Mouse (Mus musculus) left cerebral cortex, adult 2 months (tissue): ENCODE measurements around the gene Angptl7. TPM values are rescaled to one million over a fixed set of nuclear protein-coding genes. Genes with fewer than 3 reads are reported as not detected.

ENCODE experiments used
- DNase-seq, 2 experiments: peaks; one replicate each; pipeline ENCODE4 v3.0.0; 2021 to 2022; ENCODE audit warnings: low spot score in 2 of 2, mixed read lengths in 1 of 2; ENCODE audit errors: extremely low spot score in 1 of 2
- H3K27ac ChIP-seq: fragments of 200-600 bp; 2 replicates; pipeline ENCODE4 v1.8.1; 2022
- H3K4me3 ChIP-seq: fragments of 200-600 bp; 2 replicates; pipeline ENCODE4 v1.8.1; 2022
- CTCF ChIP-seq: fragments of 200-600 bp; IDR thresholded peaks from 2 replicates; pipeline ENCODE4 v1.8.1; 2022; ENCODE audit warnings: antibody characterized with exemption, mild to moderate bottlenecking, moderate library complexity
- intact Hi-C: fragments of 180-260 bp; cut with DNase I; formaldehyde crosslinking; loops from one replicate; pipeline ENCODE4 v1.15.1; 2025
- total RNA-seq, 2 experiments: library from RNA; stranded (reverse); gene quantifications; 2 replicates each; pipeline ENCODE4 v1.2.3; 2021

Angptl7 gene
- total RNA-seq, 2 experiments from 2014 or later, result 0.57 to 0.89 TPM

DNA sequence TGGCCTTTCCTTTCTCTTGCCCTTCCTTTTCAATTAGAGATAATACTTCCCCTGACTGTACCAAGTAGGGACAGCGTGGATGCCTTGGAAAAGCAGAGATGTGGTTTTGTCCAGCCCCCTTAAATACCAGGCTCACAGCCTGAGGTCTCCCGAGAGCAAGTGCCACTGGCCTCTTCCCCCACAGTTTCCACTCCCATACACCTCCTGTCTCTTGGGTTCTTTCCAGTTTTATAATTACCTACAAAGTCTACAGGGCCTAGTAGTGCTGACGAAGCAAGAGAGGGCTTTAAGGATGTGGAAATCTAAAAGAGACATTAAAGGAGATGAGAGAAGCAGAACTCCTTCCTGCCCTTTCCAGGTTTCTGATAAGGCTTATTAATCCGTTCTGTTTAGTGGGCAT, 17.5 kb upstream of the Angptl7 start:
- peak overlapping the region; percentile 34 for H3K27ac ChIP-seq
- TF ChIP-seq CTCF, result no peak
- no peak overlapping the region for H3K4me3 ChIP-seq
- DNase-seq, result no peak
- intact Hi-C loops, result no loop called here

DNA sequence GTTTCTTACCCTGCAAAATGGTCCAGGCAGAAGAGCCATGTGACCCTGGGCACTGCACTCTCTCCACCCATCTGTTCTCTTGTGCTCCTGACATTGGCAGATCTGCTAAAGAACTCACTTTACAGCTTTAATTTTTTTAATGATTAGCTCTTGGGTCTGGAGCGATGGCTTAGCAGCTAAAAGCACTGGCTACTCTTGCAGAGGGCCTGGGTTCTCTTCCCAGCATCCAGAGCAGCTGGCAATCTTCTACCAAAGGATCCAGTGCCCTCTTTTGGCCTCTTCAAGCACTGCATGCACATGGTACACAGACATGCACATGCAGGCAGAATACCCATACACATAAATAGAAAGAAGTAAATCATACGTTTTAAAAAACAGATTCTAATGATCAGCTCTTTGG, 15.1 kb upstream of the Angptl7 start:
- Histone ChIP-seq H3K4me3 (no peak overlapping the region), H3K27ac (no peak overlapping the region)
- DNase-seq, result no peak
- intact Hi-C loops, result no loop called here
- TF ChIP-seq CTCF, result peak; percentile 45

DNA sequence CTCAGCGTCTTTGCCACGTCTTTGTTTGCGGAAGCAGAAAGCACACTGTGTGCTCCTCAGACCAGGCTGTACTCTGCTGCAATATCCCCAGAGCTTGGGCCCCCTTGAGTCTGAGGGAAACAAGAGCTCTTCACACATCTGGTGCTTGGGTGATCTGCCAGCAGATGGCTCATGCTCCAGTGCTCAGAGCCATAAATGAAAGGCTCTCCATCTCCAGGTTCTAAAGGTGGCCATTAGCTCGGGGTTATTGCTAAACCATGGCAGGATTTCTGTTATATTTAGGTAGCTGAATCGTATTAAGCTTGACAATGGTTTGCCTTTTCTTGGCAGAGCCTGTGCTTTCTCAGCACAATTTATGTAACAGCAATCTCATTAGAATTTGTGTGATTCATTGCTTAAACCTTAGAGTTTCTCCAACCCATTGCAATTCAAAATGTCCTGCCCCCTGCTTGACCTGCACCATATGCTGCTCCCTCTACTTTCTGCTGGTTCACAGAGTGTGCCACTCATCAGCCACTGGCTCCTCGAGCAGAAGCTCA, 12.8 kb upstream of the Angptl7 start:
- Histone ChIP-seq H3K4me3 (no peak overlapping the region), H3K27ac (peak overlapping the region; percentile 16; the same call in 1 of the 2 replicates)
- TF ChIP-seq CTCF, result no peak
- intact Hi-C loops, result no loop called here
- peak in 1 of 2 experiments; percentile 31 for DNase-seq

DNA sequence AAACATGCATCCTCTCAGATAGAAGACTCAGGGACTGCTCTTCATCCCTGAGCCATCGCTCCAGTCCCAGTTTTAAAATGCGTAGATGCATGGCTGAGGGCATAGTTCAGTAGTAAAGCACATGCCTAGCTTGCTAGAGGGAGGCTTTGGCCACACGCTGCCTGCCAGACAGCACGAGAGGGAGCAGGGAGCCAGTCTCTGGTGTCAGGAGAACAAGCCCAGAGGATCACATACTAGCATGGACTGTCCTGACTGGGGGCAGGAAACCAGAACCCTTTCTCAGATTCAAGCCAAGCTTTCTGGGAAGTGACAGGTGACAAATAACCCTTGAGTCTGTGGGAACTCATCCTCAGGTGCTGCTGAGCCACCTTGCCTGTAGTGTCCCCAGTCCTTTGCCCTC, 11.1 kb upstream of the Angptl7 start:
- H3K4me3 ChIP-seq, result no peak overlapping the region
- TF ChIP-seq CTCF, result no peak
- no peak overlapping the region for H3K27ac ChIP-seq
- no peak for DNase-seq
- intact Hi-C loops, result no loop called here

DNA sequence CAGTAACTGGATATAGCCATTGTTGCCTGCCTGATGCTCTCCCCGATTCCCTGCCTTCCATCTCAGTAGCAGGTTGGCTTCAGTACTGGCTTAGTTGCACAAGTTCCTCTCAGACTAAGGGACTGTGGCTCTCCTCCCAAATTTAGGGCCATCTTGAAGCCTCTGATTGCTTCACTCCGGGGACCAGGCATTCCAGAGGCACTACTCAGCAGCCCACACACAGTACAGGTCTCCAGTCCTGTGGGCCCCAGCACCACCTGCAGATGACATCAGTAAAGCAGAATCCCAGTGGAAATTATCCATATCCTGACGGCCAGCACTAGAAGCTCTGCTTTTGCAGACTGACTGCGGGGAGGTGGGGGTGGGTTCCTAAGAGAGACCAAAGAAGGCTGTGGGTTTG, 10.4 kb upstream of the Angptl7 start:
- no peak overlapping the region for H3K4me3 ChIP-seq
- intact Hi-C loops, result no loop called here
- TF ChIP-seq CTCF, result no peak
- DNase-seq, result no peak
- no peak overlapping the region for H3K27ac ChIP-seq

DNA sequence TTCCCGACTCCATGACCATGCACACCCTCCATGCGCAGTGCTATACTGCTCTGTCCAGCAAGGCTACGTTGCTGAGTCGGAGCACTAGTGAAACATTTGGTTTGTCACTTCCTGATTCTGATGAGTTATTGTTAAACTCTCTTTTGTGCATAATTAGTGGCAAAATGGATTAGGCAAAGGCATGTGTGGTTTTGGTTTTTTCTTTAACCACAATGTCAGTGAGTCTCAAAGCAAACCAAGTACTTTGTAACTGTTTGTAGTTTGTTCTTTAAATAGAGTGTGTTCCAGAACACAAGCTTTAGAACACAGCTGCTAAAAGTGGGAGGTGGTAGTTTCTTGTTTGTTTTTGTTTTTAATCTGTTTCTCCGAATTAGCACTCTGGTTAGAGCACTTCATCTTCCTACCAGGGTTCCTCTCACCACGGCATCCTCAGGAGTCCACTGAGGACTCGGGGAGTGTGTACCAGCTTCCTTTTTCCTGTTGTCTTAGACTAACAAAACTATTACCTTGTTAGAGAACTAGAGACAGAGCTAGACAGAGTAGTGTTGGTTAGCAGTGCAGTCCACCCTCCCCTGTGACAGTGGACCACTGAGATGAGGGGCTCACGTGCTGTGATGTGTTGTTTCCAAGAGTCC, 9.3 kb upstream of the Angptl7 start:
- H3K27ac ChIP-seq, result peak overlapping the region; percentile 74
- intact Hi-C loops, result no loop called here
- TF ChIP-seq CTCF, result no peak
- no peak overlapping the region for H3K4me3 ChIP-seq
- no peak for DNase-seq

DNA sequence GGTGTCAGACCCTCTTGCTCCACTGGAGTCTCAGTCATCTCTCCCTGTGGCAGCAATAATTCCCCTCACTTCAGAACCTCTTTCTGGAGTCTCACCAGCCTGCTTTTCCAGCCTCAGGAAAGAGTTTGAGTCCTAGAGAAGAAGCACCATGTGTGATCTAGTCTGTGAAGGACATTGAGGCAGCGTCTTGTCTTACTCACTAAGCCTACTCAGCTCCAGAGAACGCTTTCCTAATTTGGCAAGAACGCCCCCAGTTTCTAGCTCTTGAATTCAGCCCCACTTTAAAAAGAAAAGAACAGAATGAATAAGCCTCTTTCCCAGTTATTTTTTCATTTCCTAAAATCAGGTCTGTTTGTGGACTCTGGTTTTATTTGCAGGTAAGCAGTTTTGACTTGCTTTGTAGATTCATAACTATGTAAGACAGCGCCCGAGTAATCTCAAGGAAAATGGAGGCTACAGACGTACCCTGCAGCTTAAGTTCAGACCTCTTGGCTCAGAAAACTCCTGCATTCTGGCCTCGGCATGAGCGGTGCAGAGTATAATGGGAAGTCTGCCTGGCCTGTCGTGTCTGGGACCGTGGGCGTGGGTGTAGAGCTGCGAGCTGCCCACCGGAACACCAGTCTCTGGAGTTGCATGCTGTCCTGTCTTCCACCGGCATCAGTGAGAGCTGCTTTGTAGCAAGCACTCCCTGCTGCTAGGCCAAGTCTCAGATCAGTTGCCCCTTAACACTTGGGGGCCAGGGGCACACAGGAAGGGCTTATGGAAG, 8.0 kb upstream of the Angptl7 start:
- Histone ChIP-seq H3K4me3 (no peak overlapping the region), H3K27ac (peak overlapping the region; percentile 76)
- DNase-seq, result peak; percentile 32 to 59
- TF ChIP-seq CTCF, result no peak
- intact Hi-C loops, result no loop called here

DNA sequence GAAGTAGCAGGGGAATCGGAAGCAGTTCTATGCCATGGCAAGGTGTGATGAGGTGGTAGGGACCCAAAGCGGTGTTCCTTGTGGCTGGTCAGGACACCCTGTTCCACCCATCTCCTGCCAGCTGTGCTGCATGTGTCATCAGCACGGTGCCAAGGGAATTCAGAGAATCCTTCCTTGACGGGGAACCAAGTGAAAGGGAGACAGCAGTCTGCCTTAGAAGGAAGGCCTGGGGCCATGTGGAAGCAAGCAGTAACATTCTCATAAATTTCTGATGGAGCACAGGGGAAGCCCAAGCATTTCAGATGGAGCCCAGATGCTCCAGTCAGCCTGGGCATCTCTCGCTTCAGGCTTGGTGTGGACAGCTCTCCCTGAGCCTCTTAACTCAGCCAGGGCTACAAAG, 7.3 kb upstream of the Angptl7 start:
- TF ChIP-seq CTCF, result no peak
- peak overlapping the region; percentile 76 for H3K27ac ChIP-seq
- DNase-seq, result no peak
- intact Hi-C loops, result no loop called here
- no peak overlapping the region for H3K4me3 ChIP-seq

DNA sequence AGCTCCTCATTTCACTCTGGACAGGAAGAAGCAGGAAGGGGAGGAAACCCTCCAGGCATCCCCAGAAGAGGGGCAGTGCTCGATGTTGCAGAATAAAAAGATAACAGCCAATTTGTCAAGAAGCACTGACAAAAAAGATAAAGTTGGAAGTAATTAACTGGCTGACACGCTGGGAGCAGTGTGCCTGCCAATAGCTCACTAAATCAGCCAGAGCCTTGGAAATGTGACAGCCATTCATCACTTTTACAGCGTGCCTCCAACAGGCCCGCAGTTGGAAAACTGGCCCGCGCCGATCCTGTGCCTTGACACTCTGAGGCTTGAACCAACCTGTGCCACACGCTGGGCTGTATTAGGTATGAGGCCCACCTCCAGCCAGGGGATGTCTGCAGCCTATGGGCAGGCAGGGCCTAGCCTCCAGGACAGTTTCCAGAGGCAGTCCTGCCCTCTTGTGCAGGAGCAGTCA, 4.3 kb upstream of the Angptl7 start:
- intact Hi-C loops, result no loop called here
- Histone ChIP-seq H3K4me3 (no peak overlapping the region), H3K27ac (no peak overlapping the region)
- no peak for TF ChIP-seq CTCF
- no peak for DNase-seq

DNA sequence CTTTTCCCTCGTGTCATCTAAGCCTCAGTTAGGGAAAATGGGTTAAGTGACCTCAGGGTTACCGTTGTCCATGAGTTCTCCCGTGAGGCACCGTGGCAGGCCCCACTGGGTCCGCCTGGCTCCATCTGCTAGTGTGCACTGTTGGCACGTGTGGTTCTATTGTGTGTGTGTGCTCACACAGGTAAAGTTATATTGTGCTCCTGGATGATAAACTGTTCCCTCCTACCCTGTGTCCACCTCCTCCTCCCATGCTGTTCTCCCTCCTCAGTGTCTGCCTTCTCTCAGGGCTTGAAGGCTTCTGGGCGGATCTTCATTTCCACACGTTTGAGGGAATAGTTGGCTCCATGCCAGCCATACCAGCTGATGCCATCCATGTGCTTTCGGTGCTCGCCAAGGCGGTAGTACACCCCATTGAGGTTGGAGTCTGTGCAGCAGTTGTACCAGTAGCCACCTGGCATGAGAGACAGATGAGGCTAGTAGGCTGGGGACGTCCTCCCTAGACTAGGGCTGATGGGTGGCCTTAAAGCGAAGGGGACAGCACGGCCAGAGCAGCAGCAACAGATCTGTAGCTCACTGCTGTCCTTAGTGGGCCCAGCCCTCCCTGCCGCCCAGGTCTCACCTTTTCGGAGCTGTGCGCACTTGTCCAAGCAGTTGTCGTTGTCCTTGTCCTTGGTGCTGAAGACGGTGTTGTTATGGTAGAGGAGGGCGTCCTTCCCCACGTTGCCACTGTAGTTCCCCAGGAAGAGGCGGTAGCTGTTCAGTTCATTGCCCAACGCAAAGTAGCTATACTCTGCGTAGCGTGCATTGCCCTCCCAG, 4.2 kb downstream of the Angptl7 start:
- intact Hi-C loops, result no loop called here
- peak; percentile 37 to 52 for DNase-seq
- no peak overlapping the region for H3K4me3 ChIP-seq
- TF ChIP-seq CTCF, result no peak
- H3K27ac ChIP-seq, result no peak overlapping the region

DNA sequence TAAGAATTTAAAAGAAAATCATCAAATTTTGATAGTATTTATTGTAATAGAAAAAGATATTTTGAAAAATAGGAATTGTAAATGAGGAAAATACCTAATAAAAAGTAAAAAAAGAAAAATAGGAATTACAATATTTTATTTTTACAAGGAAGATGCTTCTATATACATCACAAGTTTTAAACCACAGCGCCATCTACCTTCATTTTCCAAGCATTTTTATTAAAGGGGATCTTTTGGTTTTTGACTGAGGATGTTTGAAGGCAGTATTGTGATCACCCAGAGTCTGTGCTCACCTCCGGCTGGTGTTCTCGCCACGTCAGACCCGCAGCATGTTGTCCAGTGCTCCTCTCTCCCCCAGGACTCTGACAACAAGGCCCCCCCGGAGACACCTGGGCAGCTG, 5.1 kb downstream of the Angptl7 start:
- no peak for DNase-seq
- intact Hi-C loops, result no loop called here
- peak; percentile 20 for TF ChIP-seq CTCF

DNA sequence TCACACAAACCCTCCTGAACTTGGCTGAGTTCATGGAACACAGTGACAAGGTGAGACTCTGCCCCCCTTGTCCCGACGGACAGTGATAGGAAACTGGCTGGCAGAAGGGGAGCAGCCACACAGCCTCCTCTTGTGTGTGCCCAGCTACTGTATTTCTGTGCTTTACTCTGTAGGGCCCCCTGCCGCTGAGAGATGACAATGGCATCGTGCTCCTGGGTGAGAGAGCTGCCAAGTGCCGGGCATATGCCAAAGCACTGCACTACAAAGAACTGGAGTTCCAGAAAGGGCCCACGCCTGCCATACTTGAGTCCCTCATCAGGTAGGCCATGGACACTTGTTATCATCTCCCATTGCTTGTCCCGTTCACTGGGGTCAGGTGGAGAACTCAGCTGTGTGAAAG, 8.8 kb downstream of the Angptl7 start:
- DNase-seq, result no peak
- intact Hi-C loops, result loop anchor here (5.0 kb wide), 1 partner anchor 41 kb away; no protein-coding TSS in a partner anchor
- H3K4me3 ChIP-seq, result no peak overlapping the region

More for the DNA sequence above, 5.1 kb downstream of the Angptl7 start:
- Histone ChIP-seq H3K4me3 (no peak overlapping the region), H3K27ac (no peak overlapping the region)

More for the DNA sequence above, 8.8 kb downstream of the Angptl7 start:
- no peak overlapping the region for H3K27ac ChIP-seq
- TF ChIP-seq CTCF, result peak; percentile 46
